Mouse (Mus musculus) stomach, adult 2 months (tissue): ENCODE results near the gene Utp20. TPM values are rescaled to one million over a fixed set of nuclear protein-coding genes. Genes with fewer than 3 reads are reported as not detected.

Source experiments
- polyA plus RNA-seq: library from polyadenylated mRNA; depleted of rRNA; stranded (reverse); fragments of >200 nt; gene quantifications from 2 replicates; pipeline ENCODE4 v1.2.3, GENCODE M21; 2012; rRNA removed

The Utp20 gene
- polyA plus RNA-seq = 0.40 and 1.5 TPM in 2 replicates

DNA sequence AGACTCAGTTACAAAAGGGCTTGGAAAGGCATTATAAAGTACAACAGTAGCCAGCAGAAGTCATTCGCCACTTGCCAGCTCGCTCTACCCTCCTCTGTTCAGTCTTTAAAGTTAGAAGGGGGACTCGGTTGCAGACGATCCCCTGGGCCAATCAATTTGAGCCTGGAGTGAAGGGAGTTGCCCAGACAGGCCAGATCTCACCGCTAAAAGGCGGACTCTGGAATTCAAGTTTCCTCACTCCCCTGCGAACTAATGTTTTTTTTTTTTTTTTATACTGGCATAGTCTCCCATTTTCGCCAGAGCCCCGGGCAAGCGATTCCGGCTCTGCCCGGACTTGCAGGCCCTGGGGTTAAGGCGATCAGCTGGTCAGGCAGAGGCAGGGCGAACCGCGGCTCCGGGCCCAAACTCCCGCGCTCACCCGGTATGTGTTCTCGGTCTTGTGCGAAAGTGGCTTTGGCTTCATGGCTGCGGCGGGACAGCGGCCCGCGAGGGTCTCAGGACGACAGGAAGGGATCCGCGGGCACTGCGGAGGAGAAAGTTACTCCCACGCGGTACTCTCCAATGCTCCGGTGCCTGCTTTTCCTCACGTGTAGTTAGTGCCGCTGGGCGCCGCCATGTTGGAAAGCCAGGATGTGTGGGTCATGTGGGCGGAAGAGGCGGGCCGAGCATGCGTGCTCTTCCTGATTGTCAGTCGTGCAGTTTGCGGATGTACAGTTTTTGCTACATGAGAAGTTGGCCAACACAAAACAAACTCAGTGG lies at the start of gene Utp20:
TSS of gene Utp20 (minus strand) at position 617 of the 759 bp plus-strand sequence.

DNA sequence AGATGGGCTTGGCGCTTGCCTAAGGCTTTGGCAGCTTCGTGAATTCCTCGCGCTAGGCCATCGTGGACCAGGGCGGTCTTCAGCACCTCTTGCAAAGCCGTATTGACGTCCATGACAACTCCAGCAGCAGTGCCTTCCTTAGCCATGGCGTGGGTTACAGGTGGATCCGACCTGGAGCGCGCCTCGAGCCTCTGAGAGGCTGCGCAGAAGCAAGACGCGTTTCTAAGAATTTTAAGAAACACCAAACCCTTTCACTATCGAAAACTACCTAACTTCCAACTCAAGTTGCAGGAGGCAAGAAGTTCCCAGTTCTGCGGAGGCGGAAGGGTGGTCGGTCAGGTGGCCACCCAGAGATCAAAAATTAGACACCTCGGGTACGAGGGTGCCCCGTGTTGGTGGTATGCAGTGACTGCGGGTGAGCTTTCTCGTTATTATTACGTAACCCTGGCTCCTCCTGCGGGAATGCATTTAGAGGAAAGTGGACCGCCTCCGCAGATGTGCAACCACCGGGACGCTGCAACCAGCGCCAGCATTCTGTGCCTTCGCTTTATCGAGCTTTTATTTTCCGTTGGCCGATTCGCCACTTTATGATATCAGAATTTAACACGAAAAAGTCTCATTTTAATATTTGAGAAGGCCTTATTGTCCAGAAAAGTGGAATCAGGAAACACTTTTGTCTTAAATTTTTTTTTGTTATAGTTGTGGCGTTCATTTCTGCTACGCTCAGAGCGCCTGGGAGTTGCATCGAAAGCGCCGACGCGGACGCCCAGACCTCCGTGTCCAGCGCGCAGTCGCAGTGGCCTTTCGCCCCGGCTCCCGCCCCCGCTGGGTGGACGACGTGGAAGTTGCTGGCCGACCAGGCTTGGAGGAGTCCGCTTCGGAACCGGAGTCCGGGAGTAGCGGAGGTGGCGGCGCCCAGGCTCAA lies 95.8 kb downstream of the Utp20 start, which contains the start of gene Arl1:
TSS of gene Arl1 (plus strand) at position 288 of the 925 bp plus-strand sequence.

Other genes starting within 250 kb of the Utp20 start
- gene Mybpc1, start 221.7 kb downstream of the Utp20 start, polyA plus RNA-seq = 0.77 and 2.1 TPM in 2 replicates
- gene Spic, start 141.8 kb downstream of the Utp20 start, polyA plus RNA-seq = not detected in 2 replicates
- gene Arl1, start 95.9 kb downstream of the Utp20 start, polyA plus RNA-seq = 4.0 and 4.7 TPM in 2 replicates
- gene Slc5a8, start 59.2 kb upstream of the Utp20 start, polyA plus RNA-seq = 0.06 and 0.18 TPM in 2 replicates